Mouse (Mus musculus): ENCODE data around the gene Tm4sf4.

Gene Tm4sf4

DNA sequence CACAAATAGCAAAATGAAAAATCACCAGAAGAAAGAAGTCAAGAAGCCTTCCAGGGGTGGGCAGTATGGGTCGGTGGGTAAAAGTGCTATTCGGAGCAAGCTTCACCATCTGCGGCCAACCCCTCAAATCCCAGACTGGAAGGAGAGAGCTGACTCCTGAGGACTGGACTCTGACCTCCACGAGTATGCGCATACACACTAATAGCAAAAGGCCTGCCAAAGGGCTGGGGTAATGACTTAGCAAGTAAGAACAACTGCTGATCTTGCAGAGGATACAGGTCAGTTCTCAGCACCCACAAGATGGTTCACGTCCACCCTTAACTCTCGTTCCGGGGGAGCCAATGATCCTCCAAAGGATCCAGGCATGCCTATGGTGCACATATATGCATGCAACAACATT, 49.3 kb downstream of the Tm4sf4 start:
- no peak for DNase-seq (ENCODE audit: low spot score in 2 of 2)

DNA sequence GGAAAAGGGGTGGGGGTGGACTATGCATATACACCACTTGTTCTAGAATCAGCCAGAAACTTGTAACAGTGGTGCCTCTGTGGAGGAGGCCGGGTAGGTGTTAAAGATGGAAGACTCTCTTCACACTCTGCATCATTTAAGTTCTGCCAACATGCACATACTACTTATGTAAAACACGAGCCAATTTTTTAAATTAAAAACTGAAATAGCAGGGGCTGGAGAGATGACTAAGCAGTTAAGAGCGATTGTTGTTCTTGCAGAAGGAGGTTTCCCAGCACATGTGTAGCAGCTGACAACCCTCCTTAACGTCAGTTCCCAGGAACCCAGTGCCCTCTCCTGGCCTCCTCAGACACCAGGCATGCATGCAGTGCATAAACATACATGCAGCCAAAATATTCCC, 55.5 kb downstream of the Tm4sf4 start:
- peak in 1 of 2 experiments; percentile 19 for DNase-seq (ENCODE audit: low spot score in 2 of 2)

DNA sequence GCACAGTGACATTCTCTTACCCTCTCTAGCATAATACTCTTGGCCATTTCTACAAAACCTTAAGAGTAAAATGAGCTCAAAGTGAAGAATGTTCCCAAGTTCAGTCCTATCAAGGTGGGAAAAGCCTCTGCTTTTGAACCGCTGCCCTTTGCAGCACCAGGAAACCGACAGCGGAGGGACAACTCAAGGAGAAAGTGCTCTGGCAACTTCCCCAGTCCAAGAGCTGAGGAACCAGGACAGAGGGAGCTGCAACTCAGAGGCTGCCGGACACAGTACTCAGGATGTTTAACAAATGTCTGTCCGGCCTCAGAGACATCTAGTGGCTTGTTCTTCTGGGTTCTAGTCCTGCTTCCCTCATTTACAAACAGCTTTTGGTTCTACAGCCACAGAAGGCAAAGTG, 56.9 kb downstream of the Tm4sf4 start:
- DNase-seq (ENCODE audit: low spot score in 2 of 2) = no peak

DNA sequence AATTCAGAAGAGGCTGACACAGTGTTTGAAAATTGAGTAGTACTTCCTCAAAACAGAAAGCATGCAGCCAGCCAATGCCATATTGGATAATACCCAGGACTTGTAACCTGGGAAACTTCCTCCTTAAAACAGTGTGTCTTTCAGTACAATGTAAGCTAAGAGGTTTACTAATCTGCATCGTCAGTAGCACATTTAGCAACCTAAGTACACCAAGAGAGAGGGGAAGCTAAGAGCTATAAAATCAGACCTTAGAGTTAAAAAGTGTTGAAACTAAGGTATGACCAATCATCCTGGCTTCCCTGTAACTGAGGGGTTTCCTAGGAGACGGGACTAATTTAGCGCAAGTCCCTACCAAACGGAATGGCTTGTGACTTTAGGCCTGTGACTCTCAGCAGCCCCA, 61.0 kb downstream of the Tm4sf4 start:
- DNase-seq (ENCODE audit: low spot score in 2 of 2) = no peak

DNA sequence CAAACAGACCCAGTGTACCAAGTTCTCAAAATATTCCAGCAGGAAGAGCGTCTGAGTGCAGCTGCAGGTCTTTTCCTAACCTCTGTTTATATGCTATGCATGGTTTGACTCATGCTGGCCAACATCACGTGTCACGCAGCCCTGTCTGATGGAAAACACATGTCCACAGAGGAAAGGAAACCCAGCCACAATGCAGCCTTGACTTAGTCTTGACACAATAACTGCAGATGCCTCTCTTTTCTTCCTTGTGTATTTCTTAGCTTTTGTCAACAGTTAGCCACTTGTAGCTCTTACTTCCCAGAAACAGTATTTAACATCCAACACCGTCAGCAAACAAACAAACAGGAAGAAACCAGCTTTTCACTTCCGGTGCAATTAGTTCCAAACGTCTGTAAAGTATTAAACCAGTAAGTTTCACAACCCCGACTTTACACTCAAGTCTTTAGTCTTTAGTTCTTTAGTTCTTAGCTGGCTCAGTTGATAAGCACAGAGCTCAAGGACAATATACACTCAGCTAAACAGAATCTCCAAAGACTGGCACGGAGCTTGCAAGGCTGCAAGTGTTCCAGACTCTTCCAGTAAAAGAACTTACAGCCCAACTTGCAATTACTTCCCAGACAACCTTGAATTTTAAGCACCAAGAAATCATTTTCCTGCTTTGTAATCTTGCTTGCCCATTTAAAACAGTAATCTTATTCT, 62.5 kb downstream of the Tm4sf4 start:
- DNase-seq (ENCODE audit: low spot score in 2 of 2) = no peak

Data from left cerebral cortex, adult 9 months (tissue).